Mouse (Mus musculus): ENCODE measurements at regions not wholly inside any gene's neighbourhood (a gene's known extent, or its start where the extent isn't known, plus 50 kb on each side); places are given as distances from the start of the nearest gene placed in this dataset.

GRCm38 (mm10) chr7:88185120-88185796 is 92.6 kb upstream of the Ctsc start:
- ATAC-seq = no peak

- no peak for ATAC-seq
These were observed 90.3 kb upstream of the Ctsc start for GRCm38 (mm10) chr7:88187555-88187954.

DNA sequence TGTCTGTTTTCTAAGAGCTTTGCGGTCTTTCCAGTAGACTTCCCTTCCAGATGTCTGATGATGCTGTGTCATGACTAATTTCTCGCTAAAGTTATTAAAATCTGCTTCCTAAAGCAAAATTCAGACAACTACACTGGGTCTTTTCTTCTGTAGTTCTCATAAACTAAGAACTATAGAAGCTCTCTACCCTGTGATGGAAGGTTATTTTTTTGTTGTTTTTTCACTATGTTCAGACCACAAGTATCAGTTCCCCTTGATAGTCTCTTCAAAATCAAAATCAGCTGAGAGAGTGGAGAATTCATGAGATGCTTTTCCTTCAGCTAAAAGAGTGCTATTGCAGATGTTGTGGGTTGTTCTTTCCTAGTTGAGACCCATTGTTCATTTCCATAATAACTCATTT is 85.1 kb upstream of the Ctsc start:
- no peak for ATAC-seq

- ATAC-seq = no peak
These were observed 78.8 kb upstream of the Ctsc start for GRCm38 (mm10) chr7:88199043-88199442.

DNA sequence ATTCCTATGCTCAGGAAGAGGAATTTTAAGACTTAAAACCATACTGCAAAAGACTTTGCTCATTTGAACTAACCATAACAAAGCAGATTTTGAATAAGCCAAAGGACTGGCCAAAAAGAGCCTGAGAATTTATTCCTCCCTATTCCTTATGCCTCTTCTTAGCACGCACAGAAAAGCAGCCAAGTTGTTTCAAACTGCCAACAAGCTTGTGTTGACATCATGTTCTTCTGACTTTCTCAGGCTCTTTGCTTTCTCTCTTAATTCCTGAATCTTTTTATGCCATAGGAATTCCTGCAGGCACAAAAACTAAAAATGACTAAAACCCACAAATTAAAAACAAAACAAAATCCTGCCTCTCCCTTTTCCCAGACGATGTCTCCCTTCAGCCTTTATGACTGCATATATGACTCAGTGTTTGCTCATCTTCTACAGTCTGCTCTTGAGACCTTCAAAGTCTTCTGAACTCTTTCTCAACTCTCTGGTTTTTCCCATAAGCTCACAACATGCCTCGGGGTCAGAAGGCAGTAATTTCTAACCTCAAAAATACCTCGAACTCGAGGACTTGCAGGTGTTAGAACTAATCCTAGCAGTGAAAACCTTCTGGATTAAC is 77.9 kb upstream of the Ctsc start:
- no peak for ATAC-seq

GRCm38 (mm10) chr7:88201658-88202364 is 76.1 kb upstream of the Ctsc start:
- ATAC-seq = no peak

- ATAC-seq = peak; percentile 82
These were observed 71.6 kb upstream of the Ctsc start for GRCm38 (mm10) chr7:88206223-88206827.

GRCm38 (mm10) chr7:88206914-88207710 is 70.8 kb upstream of the Ctsc start:
- peak; percentile 18 for ATAC-seq

DNA sequence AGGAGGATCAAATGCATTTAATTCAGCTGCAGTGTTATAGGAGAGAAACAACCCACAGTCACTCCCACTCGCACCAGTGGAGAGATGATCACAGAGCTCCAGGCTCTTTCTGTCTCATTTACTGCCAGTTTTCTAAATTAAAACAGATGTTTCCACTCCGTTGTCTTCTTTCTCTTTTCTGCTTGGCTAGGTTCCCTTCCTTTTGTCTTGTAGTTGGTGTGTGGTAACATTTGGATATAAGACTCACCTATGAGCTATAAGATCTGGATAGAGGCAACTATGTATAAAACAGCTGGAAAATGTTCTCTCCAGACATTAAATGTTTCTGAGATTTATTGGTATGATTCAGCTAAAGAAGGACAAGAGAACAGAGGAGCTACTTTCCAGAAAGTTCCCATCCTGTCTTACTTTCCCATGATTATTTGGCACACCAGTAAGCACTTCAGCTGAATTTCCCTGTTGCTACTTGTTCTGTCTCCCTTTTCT is 63.1 kb upstream of the Ctsc start:
- ATAC-seq = no peak

DNA sequence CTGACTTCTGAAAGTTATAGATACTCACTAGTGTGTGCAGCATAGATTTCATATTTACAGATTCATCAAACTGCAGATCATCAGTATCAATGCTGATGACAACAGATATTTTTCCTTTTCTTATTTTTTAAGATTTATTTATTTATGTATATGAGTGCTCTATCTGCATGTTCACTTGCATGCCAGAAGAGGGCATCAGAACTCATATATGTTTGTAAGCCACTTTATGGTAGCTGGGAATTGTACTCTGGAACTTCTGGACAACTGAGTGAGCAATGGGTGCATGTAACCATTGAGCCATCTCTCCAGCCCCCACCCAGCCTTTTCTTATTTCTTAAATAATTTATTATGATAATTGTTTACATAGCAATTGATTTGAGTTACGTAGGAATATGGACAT is 62.5 kb upstream of the Ctsc start:
- peak; percentile 49 for ATAC-seq

- no peak for ATAC-seq
These were observed 55.7 kb upstream of the Ctsc start for GRCm38 (mm10) chr7:88222141-88222540.

GRCm38 (mm10) chr7:88225800-88226199 is 52.1 kb upstream of the Ctsc start:
- no peak for ATAC-seq
